8 mouse cellular contexts compared by ENCODE assay signal in genomic region chr1:119420189-119420983, GRCm38 (mm10). TPM values are rescaled to one million over a fixed set of nuclear protein-coding genes. Genes with fewer than 3 reads are reported as not detected.
DNase-seq lines count a peak whose midpoint lies in the region; ATAC-seq lines count a peak whose summit lies in the region.

No protein-coding gene starts in this region.

- WGBS in forebrain, embryonic 13.5 days = 2% methylated on average over 64 of the region's 76 CpGs
- 2% methylated on average over 69 of the region's 76 CpGs for WGBS in liver, embryonic 12.5 days (ENCODE audit: insufficient replicate concordance)

- peak overlapping the region; percentile 73 for H3K27ac ChIP-seq in forebrain, embryonic 13.5 days
- H3K27ac ChIP-seq in liver, embryonic 12.5 days = no peak overlapping the region

- ATAC-seq in forebrain, embryonic 13.5 days = peak; percentile 5; the same call in 1 of the 2 replicates
- no peak for ATAC-seq in liver, embryonic 12.5 days

- H3K27me3 ChIP-seq in forebrain, embryonic 13.5 days = peaks cover 73% of the 10 kb centered on the region
- peaks cover 91% of the 10 kb centered on the region for H3K27me3 ChIP-seq in liver, embryonic 12.5 days (replicated peaks)

- H3K4me1 ChIP-seq in forebrain, embryonic 13.5 days = peaks cover 55% of the 10 kb centered on the region
- peaks cover 19% of the 10 kb centered on the region for H3K4me1 ChIP-seq in liver, embryonic 12.5 days

- H3K9me3 ChIP-seq in forebrain, embryonic 13.5 days (replicated peaks) = no peaks in the 10 kb centered on the region
- no peaks in the 10 kb centered on the region for H3K9me3 ChIP-seq in liver, embryonic 12.5 days (replicated peaks)

- peak overlapping the region; percentile 89 for H3K9ac ChIP-seq in forebrain, embryonic 13.5 days
- no peak overlapping the region for H3K9ac ChIP-seq in liver, embryonic 12.5 days

- H3K4me3 ChIP-seq in forebrain, embryonic 13.5 days = peak overlapping the region; percentile 74
- H3K4me3 ChIP-seq in liver, embryonic 12.5 days = peak overlapping the region; percentile 52

- peak overlapping the region; percentile 96 for H3K4me2 ChIP-seq in forebrain, embryonic 13.5 days
- H3K4me2 ChIP-seq in liver, embryonic 12.5 days = peak overlapping the region; percentile 75

- peaks cover 13% of the 10 kb centered on the region for H3K36me3 ChIP-seq in forebrain, embryonic 13.5 days (ENCODE audit: poor library complexity, severe bottlenecking)
- no peaks in the 10 kb centered on the region for H3K36me3 ChIP-seq in liver, embryonic 12.5 days

- DNase-seq in kidney, postnatal 4 days = peak; percentile 38 to 39
- DNase-seq in kidney, adult 8-10 months = no peak
- DNase-seq in ZHBTc4 (ENCODE audit: low read depth, low spot score) (peak; percentile 67), MN1 (ENCODE audit: low spot score) (no peak)
- peak; percentile 20 for DNase-seq in right cerebral cortex, postnatal 4 days
- no peak for DNase-seq in urinary bladder, postnatal 10 days (ENCODE audit: low spot score)

RNA-seq across cellular contexts. Expression of gene Inhbb, which starts 1.7 kb away (rescaled TPM):
- polyA plus RNA-seq in forebrain, embryonic 13.5 days (2015; fragmentation: Nextera tagmentation; extraction: Ambion mirVana) = 4.1 and 4.6 TPM in 2 replicates
- 0.17 and 0.24 TPM in 2 replicates for polyA plus RNA-seq in liver, embryonic 12.5 days (2016; fragmentation: Nextera tagmentation; extraction: Ambion mirVana)

Comparison
In these comparisons a context has a peak if more than half of its experiments do, and no peak if none do; other contexts are left out.
1. DNase-seq: peak in kidney, postnatal 4 days (2 of 2), ZHBTc4 (single experiment) and right cerebral cortex, postnatal 4 days (single experiment); none in kidney, adult 8-10 months (0 of 2), MN1 (single experiment) and urinary bladder, postnatal 10 days (single experiment).